Mouse (Mus musculus) monocyte, adult 59 days (primary cell): ENCODE results near the gene Zfp319. TPM values are rescaled to one million over a fixed set of nuclear protein-coding genes. Genes with fewer than 3 reads are reported as not detected.

Experiments
- total RNA-seq, 2 experiments: library from RNA; stranded (reverse); gene quantifications; one replicate each; pipeline ENCODE4 v1.2.4; 2023

Zfp319 gene
- 10 to 100 TPM; 13.0 TPM for total RNA-seq

DNA sequence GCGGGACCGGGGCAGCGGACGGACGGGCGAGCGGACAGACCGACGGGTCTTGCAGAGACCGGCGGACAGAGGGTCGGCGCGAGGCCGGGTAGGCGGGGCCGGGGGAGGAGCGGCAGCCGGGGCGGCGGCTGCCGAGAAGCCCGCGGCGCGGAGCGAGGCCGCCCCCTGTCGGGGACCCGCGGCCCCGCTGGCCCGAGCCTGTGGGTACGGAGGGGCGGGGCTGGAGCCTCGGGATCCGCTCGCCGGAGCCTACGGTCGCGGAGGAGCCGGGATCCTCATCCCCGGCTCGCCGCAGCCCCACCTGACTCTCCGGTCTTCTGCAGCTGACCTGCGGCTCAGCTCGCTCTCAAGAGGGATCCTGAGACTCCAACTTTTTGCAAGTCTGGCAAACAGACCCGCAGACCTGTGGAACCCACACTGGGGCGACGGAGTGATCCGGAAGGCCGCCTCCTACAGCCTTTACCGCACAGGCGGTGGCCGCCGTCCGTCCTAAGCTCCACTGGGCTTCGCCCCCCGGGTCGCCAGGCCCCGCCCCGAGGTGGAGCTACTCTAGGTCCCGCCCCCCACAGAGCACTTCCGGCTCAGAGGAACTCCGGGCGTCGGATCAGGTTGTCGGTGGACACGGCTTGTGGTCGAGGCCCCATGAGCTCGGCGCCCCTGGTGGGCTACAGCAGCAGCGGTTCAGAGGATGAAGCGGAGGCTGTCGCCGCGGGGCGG is at the start of gene Zfp319, which contains the start of gene Usb1:
Gene Zfp319, minus strand, starts transcription at position 231 of the 717 bp plus-strand sequence.
Gene Usb1, plus strand, starts transcription at position 565 of the 717 bp plus-strand sequence.

GRCm38 (mm10) chr8:95352151-95352870 is 20.6 kb upstream of the Zfp319 start, which contains the start of gene Mmp15:
Gene Mmp15, plus strand, starts transcription at chr8:95352268.

GRCm38 (mm10) chr8:95310342-95310970 is 21.3 kb downstream of the Zfp319 start, which contains the start of gene Tepp:
Gene Tepp, plus strand, starts transcription at chr8:95310566.

DNA sequence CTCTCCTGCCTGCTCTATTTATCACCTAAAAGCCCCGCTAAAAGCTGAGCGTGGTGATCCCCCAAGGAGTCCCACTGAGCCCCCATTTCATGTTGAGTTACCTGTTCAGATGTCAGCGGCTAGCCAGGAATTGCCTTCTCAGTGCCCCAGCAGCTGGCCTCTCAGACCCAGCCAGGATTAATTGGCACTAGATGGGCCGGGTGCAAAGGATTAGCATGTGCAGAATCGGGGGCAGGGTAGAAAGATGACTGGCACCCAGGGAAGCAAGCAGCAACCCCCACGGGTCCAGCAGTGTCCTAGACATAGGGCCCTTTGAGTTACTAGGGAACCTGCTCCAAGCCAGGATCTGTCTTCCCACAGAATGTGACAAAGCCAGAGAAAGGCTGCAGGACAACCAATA is 25.3 kb downstream of the Zfp319 start, which contains the start of gene Cngb1:
Gene Cngb1, minus strand, starts transcription at position 155 of the 400 bp plus-strand sequence.

Other genes starting within 250 kb of the Zfp319 start
- 10 to 100 TPM; 71.4 to 75.3 TPM for gene Kifc3, start 129.1 kb downstream of the Zfp319 start, total RNA-seq
- under 1 TPM in 1 of 2 experiments, not detected in 1; 0.43 TPM for gene Cngb1, start 25.4 kb downstream of the Zfp319 start, total RNA-seq
- gene Tepp, start 21.4 kb downstream of the Zfp319 start, total RNA-seq: not detected
- gene Usb1, start 334 bp upstream of the Zfp319 start, total RNA-seq: 10 to 100 TPM; 40.3 to 45.5 TPM
- not detected for gene Mmp15, start 20.3 kb upstream of the Zfp319 start, total RNA-seq
- gene Cfap20, start 102.9 kb upstream of the Zfp319 start, total RNA-seq: 10 to 100 TPM; 36.4 to 36.8 TPM
- gene Csnk2a2, start 158.1 kb upstream of the Zfp319 start, total RNA-seq: 10 to 100 TPM; 61.3 to 68.6 TPM
- not detected for gene Ccdc113, start 202.1 kb upstream of the Zfp319 start, total RNA-seq
- not detected for gene Prss54, start 244.4 kb upstream of the Zfp319 start, total RNA-seq